Mouse (Mus musculus): ENCODE data around the gene Prss30. TPM values are rescaled to one million over a fixed set of nuclear protein-coding genes. Genes with fewer than 3 reads are reported as not detected.

The Prss30 gene
- polyA plus RNA-seq, 1 experiment from 2014 or later = 0.18 TPM

DNA sequence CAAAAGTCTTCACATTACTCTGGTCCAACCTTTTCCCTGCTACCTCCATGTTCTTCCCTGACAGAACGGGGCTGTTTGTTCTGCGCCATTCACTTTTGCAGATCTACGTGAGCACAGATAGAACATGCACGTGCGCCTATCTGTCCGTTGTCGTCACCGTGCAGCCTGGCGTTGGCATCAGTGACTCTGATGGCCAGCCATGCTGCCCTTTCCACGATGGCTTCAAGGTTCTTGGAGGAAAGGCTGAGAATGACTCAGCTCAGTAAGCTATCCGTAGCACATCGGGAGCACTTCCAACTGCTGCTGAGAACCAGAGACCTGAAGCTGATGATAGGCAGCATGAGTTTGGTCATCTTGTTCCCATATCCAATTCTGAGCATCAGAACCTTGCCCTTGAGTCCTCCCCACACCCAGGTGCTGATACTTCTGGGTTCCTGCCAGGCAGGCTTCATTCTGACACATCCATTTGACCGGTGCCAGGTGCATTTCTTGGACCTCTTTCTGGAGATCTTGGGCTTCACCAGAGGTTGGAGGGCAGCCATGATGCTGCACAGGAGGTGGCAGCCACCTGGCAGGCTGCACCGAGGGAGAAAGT lies 23.8 kb upstream of the Prss30 start:
- no peaks in the 10 kb centered on the region for H3K36me3 ChIP-seq
- no peaks in the 10 kb centered on the region for H3K9me3 ChIP-seq
- WGBS = 82% methylated on average over 14 of the region's 14 CpGs
- no peak overlapping the region for H3K27ac ChIP-seq
- no peak overlapping the region for H3K4me3 ChIP-seq
- peaks cover 14% of the 10 kb centered on the region; the same call in 1 of the 2 replicates for H3K4me1 ChIP-seq
- H3K27me3 ChIP-seq (ENCODE audit: insufficient read depth, poor library complexity, severe bottlenecking) = peaks cover 10% of the 10 kb centered on the region; the same call in 1 of the 2 replicates
- no peak for DNase-seq (ENCODE audit: low spot score)

DNA sequence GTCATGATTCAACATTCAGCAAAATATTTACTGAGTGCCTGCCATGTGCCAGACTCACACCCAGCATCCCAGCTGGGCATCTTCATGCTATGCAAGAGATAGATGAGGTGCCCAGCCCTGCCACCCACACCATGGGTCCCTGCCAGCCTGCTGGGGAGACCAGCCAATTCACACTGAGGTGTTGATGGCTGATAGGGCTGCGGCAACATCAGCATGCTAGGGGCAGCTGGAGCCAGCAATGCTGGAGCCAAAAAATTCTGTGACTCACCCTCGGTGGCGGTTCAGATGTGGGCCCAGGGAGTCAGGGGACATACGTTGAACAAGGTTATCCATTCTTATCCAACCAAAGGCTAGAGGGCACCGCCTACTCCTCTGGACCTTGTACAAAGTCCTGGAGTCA lies 20.0 kb upstream of the Prss30 start:
- H3K27me3 ChIP-seq (ENCODE audit: insufficient read depth, poor library complexity, severe bottlenecking) = peaks cover 30% of the 10 kb centered on the region; the same call in 1 of the 2 replicates
- H3K4me3 ChIP-seq = no peak overlapping the region
- H3K36me3 ChIP-seq = no peaks in the 10 kb centered on the region
- H3K9me3 ChIP-seq = no peaks in the 10 kb centered on the region
- WGBS = 23% methylated on average over 5 of the region's 5 CpGs
- DNase-seq (ENCODE audit: low spot score) = no peak
- no peak overlapping the region for H3K27ac ChIP-seq
- peaks cover 22% of the 10 kb centered on the region for H3K4me1 ChIP-seq

DNA sequence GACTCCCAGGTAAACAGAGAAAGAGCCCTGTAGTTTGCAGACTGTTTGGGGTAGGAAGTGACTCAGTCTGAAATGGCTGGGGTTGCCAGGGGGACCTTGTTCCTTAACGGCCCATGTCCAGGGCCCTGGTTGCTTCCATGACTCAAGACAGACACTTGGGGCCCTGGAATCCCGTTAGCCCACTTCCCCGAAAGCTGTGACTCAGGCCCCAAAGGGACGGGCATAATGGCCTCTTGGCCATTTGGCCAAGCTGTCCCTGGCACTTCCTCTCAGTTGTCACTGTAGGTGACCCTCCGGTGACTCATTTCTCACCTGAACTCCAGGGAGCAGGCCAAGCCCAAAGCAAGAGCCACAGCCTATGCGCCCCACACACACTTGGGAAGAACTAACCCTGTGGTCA lies 18.0 kb upstream of the Prss30 start:
- no peak overlapping the region for H3K4me3 ChIP-seq
- DNase-seq (ENCODE audit: low spot score) = no peak
- 50% methylated on average over 6 of the region's 6 CpGs for WGBS
- H3K36me3 ChIP-seq = no peaks in the 10 kb centered on the region
- H3K4me1 ChIP-seq = peaks cover 28% of the 10 kb centered on the region
- peaks cover 40% of the 10 kb centered on the region for H3K27me3 ChIP-seq (ENCODE audit: insufficient read depth, poor library complexity, severe bottlenecking)
- no peaks in the 10 kb centered on the region for H3K9me3 ChIP-seq
- H3K27ac ChIP-seq = no peak overlapping the region

DNA sequence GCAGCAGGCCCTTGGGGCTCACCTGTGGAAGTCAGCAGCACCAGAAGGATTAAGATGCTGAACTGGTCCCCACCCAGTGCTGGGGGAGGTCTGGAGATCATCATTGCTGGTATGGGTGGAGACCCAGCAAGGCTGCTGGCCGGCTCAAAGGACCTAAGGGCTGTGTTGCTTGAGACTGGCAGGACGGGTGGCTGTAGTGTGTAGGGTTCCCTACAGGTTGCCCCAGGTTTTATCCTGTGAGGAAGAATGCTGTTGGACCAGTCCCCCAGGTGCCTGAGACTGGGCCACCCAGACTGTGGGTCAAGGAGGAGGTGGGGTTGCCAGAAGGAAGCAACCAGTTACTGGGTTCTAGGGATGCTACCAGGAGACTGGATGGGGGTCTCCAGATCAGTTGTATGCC lies 17.5 kb upstream of the Prss30 start, which contains the start of gene Prss22:
Gene Prss22, minus strand, starts transcription at position 200 of the 400 bp plus-strand sequence.
- no peak for DNase-seq (ENCODE audit: low spot score)
- peaks cover 40% of the 10 kb centered on the region for H3K27me3 ChIP-seq (ENCODE audit: insufficient read depth, poor library complexity, severe bottlenecking)
- H3K4me3 ChIP-seq = no peak within 1 kb of the TSS
- H3K36me3 ChIP-seq = no peaks in the 10 kb centered on the region
- H3K4me1 ChIP-seq = peaks cover 32% of the 10 kb centered on the region
- no peaks in the 10 kb centered on the region for H3K9me3 ChIP-seq
- 55% methylated on average over 2 of the region's 2 CpGs for WGBS
- H3K27ac ChIP-seq = peak within 1 kb of the TSS; percentile 19; the same call in 1 of the 2 replicates

DNA sequence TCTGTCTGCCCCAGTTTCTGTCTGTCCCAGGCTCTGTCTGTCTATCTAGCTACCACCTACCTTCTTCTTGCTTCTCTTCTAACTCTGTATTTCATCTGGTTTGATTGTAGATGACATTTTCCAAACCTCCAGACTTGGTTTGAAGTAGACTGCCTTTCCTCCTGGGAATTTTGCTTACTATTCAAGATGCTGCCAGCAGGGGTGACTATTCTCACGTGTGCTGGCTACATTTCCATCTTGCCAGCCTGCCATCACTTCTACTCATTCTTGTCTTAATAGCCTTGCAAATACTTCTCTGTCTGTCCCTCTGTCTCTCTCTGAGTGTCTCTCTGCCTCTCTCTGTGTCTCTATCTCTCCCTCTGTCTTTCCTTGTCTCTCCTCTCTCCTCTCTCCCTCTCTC lies 15.1 kb upstream of the Prss30 start:
- Histone ChIP-seq H3K27ac (no peak overlapping the region), H3K4me3 (no peak overlapping the region), H3K9me3 (no peaks in the 10 kb centered on the region), H3K4me1 (peaks cover 34% of the 10 kb centered on the region), H3K36me3 (no peaks in the 10 kb centered on the region), H3K27me3 (ENCODE audit: insufficient read depth, poor library complexity, severe bottlenecking) (peaks cover 47% of the 10 kb centered on the region)
- 46% methylated on average over 1 of the region's 1 CpGs for WGBS
- no peak for DNase-seq (ENCODE audit: low spot score)

DNA sequence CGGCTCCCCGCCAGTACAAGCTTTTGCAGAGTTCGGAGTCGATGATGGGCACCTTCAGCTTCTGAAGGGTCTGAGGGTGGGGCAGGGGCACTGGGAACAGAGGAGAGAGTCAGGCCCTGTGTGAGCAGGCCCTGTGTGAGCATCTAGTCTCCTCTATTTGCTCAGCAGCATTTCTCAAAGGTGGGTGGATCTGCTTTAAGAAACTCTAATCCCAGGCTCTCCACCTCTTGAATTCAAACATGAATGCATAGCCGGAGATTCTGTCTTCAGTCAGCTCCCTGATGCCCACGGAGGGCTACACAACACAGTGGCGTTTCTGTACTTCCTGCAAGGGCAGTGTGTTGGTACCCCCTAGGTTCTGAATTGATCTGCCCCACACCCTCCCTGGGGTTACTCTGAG lies 14.3 kb upstream of the Prss30 start:
- WGBS = 74% methylated on average over 7 of the region's 7 CpGs
- Histone ChIP-seq H3K4me3 (no peak overlapping the region), H3K27ac (no peak overlapping the region), H3K36me3 (no peaks in the 10 kb centered on the region), H3K4me1 (peaks cover 27% of the 10 kb centered on the region), H3K9me3 (no peaks in the 10 kb centered on the region), H3K27me3 (ENCODE audit: insufficient read depth, poor library complexity, severe bottlenecking) (peaks cover 50% of the 10 kb centered on the region)
- DNase-seq (ENCODE audit: low spot score) = no peak

DNA sequence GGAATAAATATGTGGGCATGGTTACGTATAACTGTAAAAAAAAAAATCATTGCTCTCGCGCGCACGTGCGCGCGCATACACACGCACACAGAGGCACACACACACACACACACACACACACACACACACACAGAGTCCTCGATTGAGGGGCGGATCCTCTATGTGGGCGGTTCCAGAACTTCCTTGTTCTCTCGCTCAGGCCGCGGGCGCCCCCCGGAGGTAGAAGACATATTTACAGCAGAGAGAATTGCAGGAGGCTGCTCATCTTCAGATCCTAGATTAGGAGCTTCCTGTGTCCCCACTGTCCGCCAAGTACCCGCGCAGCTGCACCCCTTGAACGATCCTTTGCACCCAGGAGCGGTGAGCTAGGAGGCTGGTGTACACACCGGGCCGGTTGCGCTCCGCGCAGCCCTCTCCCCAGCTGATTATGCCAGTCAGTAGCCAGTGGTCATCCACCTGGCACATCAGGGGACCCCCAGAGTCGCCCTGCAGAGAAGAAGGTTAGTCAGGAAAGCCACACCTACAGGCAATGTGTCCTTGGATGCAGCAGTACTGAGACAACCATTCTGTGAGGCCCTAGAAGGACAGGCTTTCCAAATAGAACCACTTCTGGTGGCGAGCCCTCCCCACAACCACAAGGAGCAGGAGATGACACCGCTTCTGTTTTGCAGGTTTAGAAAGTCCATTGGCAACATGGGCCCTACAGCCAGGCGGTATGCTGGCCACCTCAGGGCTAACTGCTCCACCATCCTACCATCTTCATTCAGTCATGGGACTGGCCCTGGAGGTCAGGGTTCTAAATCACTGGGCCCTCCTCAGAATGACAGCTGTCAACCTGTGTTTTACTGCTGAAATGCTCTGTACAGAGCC lies 13.4 kb upstream of the Prss30 start:
- DNase-seq (ENCODE audit: low spot score) = peak; percentile 94
- H3K27me3 ChIP-seq (ENCODE audit: insufficient read depth, poor library complexity, severe bottlenecking) = peaks cover 48% of the 10 kb centered on the region
- WGBS = 10% methylated on average over 31 of the region's 31 CpGs

DNA sequence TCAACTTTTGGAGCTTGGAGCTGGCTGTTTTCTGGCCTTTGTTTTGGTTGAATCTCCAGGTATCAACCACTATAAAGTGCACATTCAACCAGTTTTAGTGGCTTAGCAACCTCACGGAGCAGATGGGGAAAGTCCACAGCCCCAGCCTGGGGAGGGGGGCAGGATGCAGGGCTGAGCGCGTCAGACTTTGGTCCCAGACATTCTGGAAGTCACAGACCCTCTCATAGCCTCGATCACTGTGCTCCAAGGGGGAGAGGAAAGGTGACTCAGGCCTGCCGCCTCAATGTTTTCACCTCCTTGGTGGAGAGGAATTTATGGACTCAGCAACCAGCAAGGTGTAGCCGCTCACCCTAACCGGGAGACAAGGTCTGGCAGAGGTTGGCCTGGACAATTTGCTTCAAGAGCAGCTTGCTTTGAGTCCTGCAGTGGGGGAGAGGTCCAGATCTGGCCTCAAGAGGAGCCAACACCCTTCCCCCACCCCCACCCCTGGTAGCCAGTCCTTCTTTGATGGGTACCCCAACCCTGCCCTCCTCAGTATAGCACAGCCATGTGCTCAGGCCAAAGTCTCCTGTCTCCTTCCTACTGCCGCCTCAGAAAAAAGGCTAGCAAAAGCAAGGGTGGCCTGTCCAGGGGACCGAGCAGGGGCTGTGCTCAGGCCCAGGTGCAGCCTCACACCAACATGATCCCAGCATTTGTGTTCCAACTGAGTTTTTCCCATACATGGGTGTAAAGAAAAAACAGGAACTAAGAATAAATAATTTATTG lies 12.6 kb upstream of the Prss30 start:
- H3K27me3 ChIP-seq (ENCODE audit: insufficient read depth, poor library complexity, severe bottlenecking) = peaks cover 42% of the 10 kb centered on the region
- peak overlapping the region; percentile 62; the same call in 1 of the 2 replicates for H3K27ac ChIP-seq
- peak overlapping the region; percentile 37 for H3K4me3 ChIP-seq
- DNase-seq (ENCODE audit: low spot score) = no peak
- 66% methylated on average over 9 of the region's 9 CpGs for WGBS
- H3K4me1 ChIP-seq = peaks cover 22% of the 10 kb centered on the region
- H3K9me3 ChIP-seq = no peaks in the 10 kb centered on the region
- no peaks in the 10 kb centered on the region for H3K36me3 ChIP-seq

More for the DNA sequence above, 13.4 kb upstream of the Prss30 start:
- H3K4me1 ChIP-seq = peaks cover 22% of the 10 kb centered on the region
- H3K9me3 ChIP-seq = no peaks in the 10 kb centered on the region
- H3K27ac ChIP-seq = peak overlapping the region; percentile 62; the same call in 1 of the 2 replicates
- H3K4me3 ChIP-seq = peak overlapping the region; percentile 37
- no peaks in the 10 kb centered on the region for H3K36me3 ChIP-seq

DNA sequence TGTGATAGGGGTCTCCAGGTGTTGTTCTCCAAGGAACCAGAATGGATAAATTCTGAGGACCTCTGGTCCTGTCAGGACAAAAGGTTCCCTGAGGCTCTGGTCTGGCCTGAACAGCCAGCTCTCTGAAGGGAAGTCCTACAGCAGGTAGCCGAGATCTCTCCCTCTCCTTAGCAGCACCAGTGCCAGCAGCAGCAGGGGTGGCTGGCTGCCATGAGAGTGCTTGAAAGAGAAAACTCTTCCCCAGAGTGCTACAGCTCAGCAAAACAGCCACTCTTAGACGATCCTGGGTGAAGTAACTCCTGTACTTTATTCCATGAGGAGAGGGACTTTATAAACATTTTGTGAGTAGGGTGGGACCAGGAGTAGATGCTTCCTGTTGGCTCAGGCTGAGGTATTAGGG lies 9.4 kb upstream of the Prss30 start:
- H3K4me1 ChIP-seq = peaks cover 13% of the 10 kb centered on the region; the same call in 1 of the 2 replicates
- WGBS = 37% methylated on average over 2 of the region's 2 CpGs
- H3K27ac ChIP-seq = no peak overlapping the region
- H3K4me3 ChIP-seq = no peak overlapping the region
- no peaks in the 10 kb centered on the region for H3K36me3 ChIP-seq
- no peak for DNase-seq (ENCODE audit: low spot score)
- H3K9me3 ChIP-seq = no peaks in the 10 kb centered on the region
- peaks cover 21% of the 10 kb centered on the region for H3K27me3 ChIP-seq (ENCODE audit: insufficient read depth, poor library complexity, severe bottlenecking)

GRCm38 (mm10) chr17:23984989-23985388 lies 4.6 kb upstream of the Prss30 start:
- H3K27me3 ChIP-seq (ENCODE audit: insufficient read depth, poor library complexity, severe bottlenecking) = peaks cover 4% of the 10 kb centered on the region; the same call in 1 of the 2 replicates
- no peaks in the 10 kb centered on the region for H3K9me3 ChIP-seq
- no peak overlapping the region for H3K27ac ChIP-seq
- H3K4me1 ChIP-seq = no peaks in the 10 kb centered on the region
- H3K4me3 ChIP-seq = no peak overlapping the region
- no peak for DNase-seq (ENCODE audit: low spot score)
- WGBS = 77% methylated on average over 1 of the region's 1 CpGs
- H3K36me3 ChIP-seq = no peaks in the 10 kb centered on the region

- Histone ChIP-seq H3K27ac (no peak overlapping the region), H3K4me1 (no peaks in the 10 kb centered on the region), H3K4me3 (no peak overlapping the region), H3K36me3 (no peaks in the 10 kb centered on the region), H3K9me3 (no peaks in the 10 kb centered on the region), H3K27me3 (ENCODE audit: insufficient read depth, poor library complexity, severe bottlenecking) (peaks cover 2% of the 10 kb centered on the region; the same call in 1 of the 2 replicates)
- 57% methylated on average over 4 of the region's 4 CpGs for WGBS
- no peak for DNase-seq (ENCODE audit: low spot score)
These were observed 2.5 kb upstream of the Prss30 start for GRCm38 (mm10) chr17:23982912-23983311.

DNA sequence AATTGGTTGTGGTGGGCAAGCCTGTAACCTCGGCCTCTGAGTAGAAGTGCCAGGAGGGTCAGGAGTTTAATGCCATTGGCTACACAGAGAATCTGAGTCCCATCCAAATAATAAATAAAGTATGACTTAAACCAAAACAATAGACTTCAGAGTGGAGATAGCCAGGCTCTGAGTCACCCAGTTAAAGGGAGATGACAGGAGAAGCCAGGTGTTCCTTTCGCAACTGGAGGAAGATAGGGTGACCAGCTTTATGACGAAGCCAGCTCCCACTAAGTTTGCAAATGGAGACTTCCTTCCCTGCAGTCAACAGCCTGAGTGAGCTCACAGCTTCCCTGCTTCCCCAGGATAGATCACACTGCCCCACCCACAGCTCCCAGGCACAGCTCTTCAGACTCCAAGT lies 895 bp downstream of the Prss30 start:
- no peaks in the 10 kb centered on the region for H3K36me3 ChIP-seq
- no peak overlapping the region for H3K4me3 ChIP-seq
- H3K9me3 ChIP-seq = no peaks in the 10 kb centered on the region
- H3K27ac ChIP-seq = no peak overlapping the region
- no peaks in the 10 kb centered on the region for H3K4me1 ChIP-seq
- WGBS = 58% methylated on average over 3 of the region's 3 CpGs
- DNase-seq (ENCODE audit: low spot score) = no peak
- no peaks in the 10 kb centered on the region for H3K27me3 ChIP-seq (ENCODE audit: insufficient read depth, poor library complexity, severe bottlenecking)

All from heart, embryonic 10.5 days (tissue).